Mouse (Mus musculus) gastrocnemius, postnatal 36 days (tissue): ENCODE measurements around the gene Vdr. TPM values are rescaled to one million over a fixed set of nuclear protein-coding genes. Genes with fewer than 3 reads are reported as not detected.
A peak's percentile ranks its signal among the peaks of the same experiment; 100 is the strongest.

Experiments
- DNase-seq, 2 experiments: peaks; one replicate each; pipeline ENCODE4 v3.0.0; 2022
- intact Hi-C: fragments of 180-260 bp; cut with DNase I; formaldehyde crosslinking; loops from one replicate; pipeline ENCODE4 v1.15.1; 2025
- total RNA-seq, 2 experiments: library from RNA; stranded (reverse); gene quantifications; 2 replicates each; pipeline ENCODE4 v1.2.3; 2021

Gene Vdr
- total RNA-seq, 2 experiments from 2014 or later = 0.13 to 0.15 TPM

GRCm38 (mm10) chr15:97922421-97922820 lies 12.0 kb upstream of the Vdr start:
- no peak for DNase-seq
- intact Hi-C loops = no loop called here

GRCm38 (mm10) chr15:97921796-97922195 lies 11.4 kb upstream of the Vdr start:
- intact Hi-C loops = no loop called here
- DNase-seq = no peak

DNA sequence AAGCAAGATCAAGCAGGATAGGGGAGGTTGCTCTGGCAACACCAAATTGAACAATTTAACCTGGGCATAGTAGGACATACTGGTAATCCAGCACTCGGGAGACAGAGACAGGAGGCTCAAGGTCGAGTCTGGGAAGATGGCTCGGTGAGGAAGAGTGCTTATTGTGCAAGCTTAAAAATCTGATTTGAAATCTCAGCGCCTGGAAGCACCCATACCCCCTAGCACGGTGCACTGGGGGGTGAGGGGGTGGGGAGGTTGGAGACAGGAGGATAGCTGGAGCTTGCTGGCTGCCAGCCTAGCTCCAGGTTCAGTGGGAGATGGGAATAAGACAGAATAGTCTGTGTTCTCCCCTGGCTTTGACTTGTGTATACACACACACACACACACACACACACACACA lies 9.9 kb upstream of the Vdr start:
- intact Hi-C loops = no loop called here
- DNase-seq = no peak

DNA sequence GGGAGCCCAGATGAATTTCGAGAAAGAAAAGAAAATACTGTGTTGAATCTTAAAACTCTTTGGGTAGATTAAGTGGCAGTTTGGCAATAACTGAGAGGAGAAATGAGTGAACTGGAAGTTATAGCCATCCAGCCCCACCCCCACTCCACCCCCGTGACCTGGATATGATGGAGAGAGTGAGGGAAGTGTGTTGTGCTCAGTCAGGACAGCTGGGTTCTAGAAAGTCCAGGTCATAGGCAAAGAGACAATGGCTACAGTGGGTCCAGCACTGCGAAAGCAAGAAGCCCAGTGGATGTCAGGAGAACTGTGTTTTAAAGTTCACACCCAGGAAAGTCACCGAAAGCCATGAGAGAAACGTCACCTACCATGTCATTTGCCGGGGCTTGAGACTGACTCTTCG lies 8.8 kb upstream of the Vdr start:
- no peak for DNase-seq
- intact Hi-C loops = no loop called here

- no peak for DNase-seq
- intact Hi-C loops = no loop called here
Measured at GRCm38 (mm10) chr15:97917994-97918393, 7.6 kb upstream of the Vdr start.

DNA sequence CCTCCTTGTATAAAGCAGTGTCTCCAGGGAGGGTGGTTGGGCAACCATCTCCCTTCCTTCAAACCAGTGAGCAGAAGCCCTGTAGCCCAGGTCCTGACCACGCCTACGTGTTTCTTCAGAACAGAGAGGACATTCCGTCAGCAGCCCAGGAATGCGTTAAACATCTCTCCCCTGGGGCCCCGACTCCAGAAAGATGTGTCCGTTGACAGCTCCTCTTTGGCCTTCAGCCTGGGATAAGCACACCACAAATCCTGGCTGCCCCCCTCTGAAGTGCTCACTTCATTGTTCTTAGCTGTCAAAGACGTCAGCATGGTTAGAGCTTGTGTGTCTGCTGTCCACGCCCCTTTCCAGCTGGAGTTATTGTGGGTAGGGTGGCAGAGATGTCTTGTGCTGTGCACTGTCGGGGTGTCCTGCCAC lies 3.9 kb upstream of the Vdr start:
- intact Hi-C loops = no loop called here
- peak in 1 of 2 experiments; percentile 19 for DNase-seq

DNA sequence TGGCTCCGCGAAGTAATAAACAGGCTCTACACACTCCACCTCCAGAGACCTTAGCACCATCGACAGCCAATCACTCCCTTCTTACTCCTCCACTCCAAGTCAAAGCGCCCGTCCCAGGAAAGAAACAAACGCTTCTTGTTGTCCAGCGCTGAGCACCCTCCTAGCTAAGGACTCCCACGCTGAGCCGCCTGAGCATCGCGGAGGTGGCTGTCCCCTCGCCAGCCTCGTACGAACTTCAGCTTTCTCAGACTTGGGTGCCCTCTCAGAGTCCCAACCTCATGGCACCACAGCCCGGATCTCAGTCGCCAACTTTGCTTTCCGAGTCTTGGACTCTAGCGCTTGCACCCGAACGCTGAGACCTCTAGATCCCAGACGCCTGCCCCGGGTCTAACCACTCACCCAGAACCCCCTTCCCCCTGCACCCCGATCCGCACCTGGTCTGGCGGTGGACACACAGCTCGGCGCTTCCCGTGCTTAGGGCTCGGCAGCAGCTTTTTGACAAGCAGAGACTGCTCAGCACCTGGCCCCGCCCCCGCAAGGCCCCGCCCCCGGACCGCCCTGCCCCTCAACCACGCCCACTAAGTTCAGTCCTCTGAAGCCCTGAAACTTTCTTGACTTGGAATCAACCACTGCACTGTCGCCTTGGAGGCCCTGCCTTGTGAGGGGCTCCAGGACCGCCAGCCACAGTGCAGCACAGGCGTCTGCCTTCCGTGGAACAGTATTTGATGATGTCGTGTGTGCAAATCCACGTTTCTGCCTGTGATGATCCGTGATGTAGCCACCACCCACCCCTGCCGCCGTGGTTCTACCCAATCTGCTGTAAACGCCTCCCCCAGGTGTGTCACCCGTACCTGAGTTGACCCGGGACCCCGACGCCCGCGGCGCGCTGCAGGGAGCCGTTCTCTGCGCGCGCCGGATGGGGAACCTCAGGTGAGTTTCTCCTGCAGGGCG lies 2.4 kb downstream of the Vdr start:
- intact Hi-C loops = no loop called here
- peak in 1 of 2 experiments; percentile 36 for DNase-seq

DNA sequence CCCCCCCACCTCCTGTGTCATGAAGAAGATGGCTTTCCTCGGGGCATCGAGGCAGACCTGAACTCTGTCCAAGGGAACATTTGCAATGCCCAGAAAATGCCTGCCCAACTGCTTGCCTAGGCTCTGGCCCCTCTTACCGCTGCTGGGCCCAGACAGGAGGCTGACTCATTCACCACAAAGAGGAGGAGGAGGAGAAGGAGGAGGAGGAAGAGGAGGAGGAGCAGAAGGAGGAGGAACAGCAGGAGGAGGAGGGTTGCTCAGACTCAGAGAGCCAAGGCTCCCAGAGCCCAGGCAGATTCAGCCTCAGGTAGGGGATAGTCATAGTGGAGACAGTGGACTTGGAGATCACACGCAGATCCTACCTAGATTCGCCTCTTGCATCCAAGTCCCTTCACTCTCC lies 3.2 kb downstream of the Vdr start:
- DNase-seq = no peak
- intact Hi-C loops = no loop called here

DNA sequence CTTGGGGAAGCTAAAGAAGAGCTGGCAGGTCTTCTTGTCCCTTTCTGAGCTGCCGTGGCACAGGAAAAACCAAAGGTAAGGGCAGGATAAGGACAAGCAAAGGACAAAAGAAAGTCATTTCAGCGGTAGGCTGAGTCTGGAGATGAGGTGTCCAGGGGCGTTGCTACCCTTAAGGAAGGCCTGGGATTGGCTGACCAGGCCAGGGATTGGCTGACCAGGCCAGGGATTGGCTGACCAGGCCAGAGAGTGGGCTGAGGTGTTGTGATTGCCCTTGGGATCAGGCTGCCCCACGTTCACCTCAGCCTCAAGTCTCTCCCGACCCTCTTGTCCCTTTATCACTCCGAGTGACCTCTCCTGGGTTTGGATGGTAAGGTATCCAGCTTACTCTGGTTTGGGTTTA lies 5.1 kb downstream of the Vdr start:
- no peak for DNase-seq
- intact Hi-C loops = no loop called here

GRCm38 (mm10) chr15:97904339-97904991 lies 6.0 kb downstream of the Vdr start:
- no peak for DNase-seq
- intact Hi-C loops = no loop called here

DNA sequence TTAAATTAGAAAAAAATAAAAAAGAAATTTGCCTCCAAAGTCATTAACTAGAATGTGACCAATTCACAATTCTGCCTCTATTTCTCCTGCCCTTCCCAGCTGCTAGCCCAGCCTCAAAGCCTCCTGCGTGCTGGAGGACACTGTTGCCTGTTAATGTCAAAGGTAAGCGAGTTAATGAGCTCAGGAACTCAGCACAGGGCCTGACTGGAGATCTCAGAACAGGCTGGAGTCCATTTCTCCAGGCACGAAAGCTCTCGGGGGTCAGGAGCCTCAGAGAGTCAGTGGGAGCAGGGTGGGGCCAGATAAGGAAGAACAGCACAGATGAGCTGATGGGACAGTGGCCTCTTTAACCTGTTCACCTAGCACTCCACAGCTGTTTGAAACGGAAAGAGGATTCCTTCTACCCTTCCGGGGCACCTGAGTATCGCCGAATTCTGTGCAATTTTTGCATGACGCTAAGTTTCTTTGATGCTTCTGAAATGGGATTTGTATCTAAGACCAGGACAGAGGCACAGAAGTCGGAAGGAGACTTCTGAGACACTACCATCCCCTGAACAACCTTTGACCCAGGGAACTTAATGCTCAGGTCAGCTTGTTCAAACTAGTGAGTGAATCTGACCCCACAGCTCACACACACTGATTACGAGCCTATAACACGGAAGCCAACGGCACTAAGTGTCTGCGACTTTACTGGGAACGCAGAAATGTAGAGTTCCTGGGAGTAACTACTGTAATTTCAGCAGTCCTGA lies 7.0 kb downstream of the Vdr start:
- intact Hi-C loops = no loop called here
- DNase-seq = no peak

DNA sequence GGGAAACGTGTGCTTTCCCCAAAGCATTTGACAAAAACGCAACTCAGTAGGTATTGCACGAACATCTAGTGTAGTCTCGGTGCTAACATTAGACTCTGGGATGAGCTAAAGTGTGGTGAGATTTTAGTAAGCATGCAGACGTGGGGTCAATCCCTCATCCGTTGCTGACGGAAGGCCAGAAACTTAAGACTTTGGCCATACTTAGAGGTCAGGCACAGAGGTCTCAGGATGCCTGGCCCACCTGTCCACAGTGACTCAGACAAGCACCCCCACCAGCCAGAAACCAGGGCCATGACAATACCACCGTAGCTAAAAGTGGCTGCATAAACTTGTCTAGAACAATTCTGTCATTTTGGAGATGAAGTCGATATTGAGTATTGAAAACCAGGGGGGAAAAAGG lies 9.4 kb downstream of the Vdr start:
- no peak for DNase-seq
- intact Hi-C loops = no loop called here

GRCm38 (mm10) chr15:97900336-97900912 lies 10.0 kb downstream of the Vdr start:
- intact Hi-C loops = no loop called here
- DNase-seq = no peak

GRCm38 (mm10) chr15:97899714-97900113 lies 10.7 kb downstream of the Vdr start:
- no peak for DNase-seq

DNA sequence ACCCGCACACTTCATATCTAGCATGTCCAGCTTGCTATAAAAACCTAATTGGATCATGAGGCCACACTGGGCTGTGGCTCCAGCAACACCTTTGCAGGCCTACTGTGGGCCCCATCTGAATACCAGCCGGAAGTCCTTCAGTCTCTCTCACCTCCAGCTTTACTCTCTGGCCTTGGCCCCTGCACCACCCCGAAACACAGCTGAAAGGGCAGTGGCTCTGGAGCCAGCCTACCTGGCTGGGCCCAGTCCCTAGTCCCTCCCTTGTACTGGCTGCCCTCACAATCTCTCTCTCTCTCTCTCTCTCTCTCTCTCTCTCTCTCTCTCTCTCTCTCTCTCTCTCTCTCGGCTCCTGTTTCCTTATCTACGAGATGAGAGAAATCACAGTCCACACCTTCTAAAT lies 11.6 kb downstream of the Vdr start:
- intact Hi-C loops = no loop called here
- DNase-seq = no peak

More at GRCm38 (mm10) chr15:97899714-97900113, 10.7 kb downstream of the Vdr start:
- intact Hi-C loops = no loop called here

GRCm38 (mm10) chr15:97896861-97897654 lies 13.4 kb downstream of the Vdr start:
- intact Hi-C loops = no loop called here
- DNase-seq = no peak

- DNase-seq = no peak
- intact Hi-C loops = no loop called here
Measured at GRCm38 (mm10) chr15:97896347-97896746, 14.1 kb downstream of the Vdr start.

DNA sequence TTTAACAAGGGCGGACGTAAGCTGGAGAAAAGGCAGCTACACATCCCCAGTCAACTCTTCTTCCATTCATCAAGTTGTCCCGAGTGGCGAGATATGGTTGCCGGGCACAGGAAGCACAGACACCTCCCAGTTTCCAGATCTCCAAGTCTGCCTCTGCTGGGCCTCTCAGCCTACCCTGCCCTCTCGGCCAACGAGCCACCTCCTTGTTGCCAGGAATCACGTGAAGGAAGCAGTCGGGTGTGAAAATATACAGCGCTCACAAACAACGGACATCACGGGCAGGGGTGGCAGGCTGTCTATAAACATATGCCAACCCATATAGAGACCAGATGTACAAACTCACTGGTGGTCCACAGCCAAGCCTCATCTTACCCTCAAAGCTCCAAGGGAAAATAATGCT lies 14.6 kb downstream of the Vdr start:
- no peak for DNase-seq
- intact Hi-C loops = no loop called here

GRCm38 (mm10) chr15:97892506-97892905 lies 17.9 kb downstream of the Vdr start:
- intact Hi-C loops = no loop called here
- DNase-seq = no peak

DNA sequence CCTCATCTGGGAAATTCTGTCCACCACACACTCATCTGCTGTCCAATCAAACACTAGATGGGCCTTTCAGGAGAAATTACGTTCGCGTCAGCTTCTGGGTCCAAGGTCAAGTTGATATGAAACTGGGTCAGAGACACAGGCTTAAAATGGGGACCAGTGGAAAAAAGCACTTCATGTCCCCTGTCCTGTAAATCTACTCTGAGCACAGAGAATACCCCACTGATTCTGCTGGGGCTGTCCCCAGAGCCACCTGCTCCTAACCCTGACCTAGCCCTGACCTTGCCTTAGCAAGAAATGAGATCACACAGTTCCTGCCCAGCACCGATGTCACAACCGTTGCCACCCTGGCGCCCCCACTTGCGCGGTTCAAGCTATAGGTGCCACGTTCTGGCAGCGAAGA lies 20.0 kb downstream of the Vdr start:
- no peak for DNase-seq
- intact Hi-C loops = no loop called here
